Mouse (Mus musculus) spleen, adult 18-20 months (tissue): ENCODE measurements around the gene D17Wsu92e.
A peak's percentile ranks its signal among the peaks of the same experiment; 100 is the strongest.

ENCODE experiments used
- DNase-seq, 2 experiments: peaks; one replicate each; pipeline ENCODE4 v3.0.0; 2022; ENCODE audit warnings: mixed read lengths in 2 of 2

The D17Wsu92e gene

GRCm38 (mm10) chr17:27821407-27822338 is 1.2 kb upstream of the D17Wsu92e start:
- peak in 1 of 2 experiments; percentile 30 for DNase-seq

- peak in 1 of 2 experiments; percentile 57 for DNase-seq
These were observed 379 bp downstream of the D17Wsu92e start for GRCm38 (mm10) chr17:27819971-27820567.

DNA sequence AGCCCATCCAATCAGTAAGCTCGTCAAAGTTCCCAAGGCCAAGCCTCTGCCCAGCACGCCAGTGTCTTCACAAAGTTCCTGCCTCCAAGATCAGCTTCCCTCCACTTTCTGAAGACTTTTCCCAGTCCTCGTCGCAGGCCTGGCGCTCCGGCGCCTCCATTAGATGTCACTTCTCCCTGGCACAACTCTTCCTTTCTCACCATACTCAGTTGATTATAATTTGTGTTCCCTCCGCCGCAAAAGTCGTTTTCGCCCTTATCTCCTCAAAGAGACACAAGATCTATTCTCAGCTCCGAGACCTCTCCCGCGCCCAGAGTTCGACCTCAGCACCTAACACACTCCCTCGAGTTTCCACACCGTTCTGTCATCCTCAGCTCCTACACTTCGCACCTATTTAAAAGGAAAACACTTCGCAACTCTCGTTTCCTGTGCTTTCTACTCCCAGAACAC is 902 bp downstream of the D17Wsu92e start:
- no peak for DNase-seq

GRCm38 (mm10) chr17:27819011-27819410 is 1.4 kb downstream of the D17Wsu92e start:
- no peak for DNase-seq

- no peak for DNase-seq
These were observed 5.8 kb downstream of the D17Wsu92e start for GRCm38 (mm10) chr17:27814606-27815005.

DNA sequence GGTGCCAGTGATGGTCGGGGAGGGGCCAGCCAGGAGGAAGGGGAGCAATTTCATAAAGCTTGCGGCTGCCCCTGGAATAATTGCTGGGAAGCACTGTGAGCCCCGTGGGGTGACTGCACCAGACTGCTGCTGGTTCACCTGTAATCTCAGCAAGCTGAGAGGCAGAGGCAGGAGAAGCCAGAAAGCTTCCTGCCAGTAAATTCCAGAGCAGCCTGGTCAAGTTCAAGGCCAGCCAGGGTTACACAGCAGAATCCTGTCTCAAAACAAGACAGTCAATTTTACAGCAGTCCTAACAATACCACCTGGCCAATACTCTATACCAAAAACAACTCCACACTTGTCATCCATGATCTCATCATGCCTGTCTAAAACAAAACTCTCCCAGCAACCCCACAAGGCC is 8.5 kb downstream of the D17Wsu92e start:
- no peak for DNase-seq

DNA sequence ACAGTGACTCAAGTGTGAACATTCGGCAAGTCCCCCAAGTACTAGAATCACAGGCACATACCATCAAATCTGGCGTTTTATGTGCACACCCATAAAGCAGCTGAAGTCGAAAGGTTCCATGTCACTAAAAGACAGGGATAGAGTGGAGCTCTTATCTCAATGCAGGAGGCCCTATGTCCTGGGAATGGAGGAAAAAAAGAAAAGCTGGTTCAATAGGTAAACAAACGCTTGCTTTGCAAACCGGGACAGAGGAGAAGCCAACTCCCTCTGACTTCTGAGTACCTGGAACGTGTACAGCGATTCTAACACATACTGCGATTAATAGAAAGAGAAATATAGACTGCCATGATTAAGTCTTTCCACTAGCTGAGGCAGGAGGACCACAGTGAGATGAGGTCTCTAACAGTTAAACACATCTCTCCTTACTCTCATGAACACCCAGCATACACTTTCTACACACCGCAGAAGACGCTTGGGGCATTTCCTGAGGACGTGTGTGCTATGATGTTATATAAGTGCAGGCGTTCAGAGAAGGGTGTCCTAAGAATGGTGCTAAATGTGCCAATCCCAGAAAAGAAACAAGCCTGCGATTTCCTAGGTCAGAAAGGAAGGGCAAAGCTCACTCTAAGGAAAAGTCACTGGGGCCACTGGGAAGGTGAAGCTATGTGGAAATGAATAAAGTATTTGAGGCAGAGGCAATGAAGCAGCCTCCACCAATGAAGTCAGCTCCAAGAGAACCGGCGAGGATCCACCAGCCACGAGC is 9.7 kb downstream of the D17Wsu92e start:
- DNase-seq = no peak

- DNase-seq = no peak
These were observed 12.8 kb downstream of the D17Wsu92e start for GRCm38 (mm10) chr17:27807542-27808078.

DNA sequence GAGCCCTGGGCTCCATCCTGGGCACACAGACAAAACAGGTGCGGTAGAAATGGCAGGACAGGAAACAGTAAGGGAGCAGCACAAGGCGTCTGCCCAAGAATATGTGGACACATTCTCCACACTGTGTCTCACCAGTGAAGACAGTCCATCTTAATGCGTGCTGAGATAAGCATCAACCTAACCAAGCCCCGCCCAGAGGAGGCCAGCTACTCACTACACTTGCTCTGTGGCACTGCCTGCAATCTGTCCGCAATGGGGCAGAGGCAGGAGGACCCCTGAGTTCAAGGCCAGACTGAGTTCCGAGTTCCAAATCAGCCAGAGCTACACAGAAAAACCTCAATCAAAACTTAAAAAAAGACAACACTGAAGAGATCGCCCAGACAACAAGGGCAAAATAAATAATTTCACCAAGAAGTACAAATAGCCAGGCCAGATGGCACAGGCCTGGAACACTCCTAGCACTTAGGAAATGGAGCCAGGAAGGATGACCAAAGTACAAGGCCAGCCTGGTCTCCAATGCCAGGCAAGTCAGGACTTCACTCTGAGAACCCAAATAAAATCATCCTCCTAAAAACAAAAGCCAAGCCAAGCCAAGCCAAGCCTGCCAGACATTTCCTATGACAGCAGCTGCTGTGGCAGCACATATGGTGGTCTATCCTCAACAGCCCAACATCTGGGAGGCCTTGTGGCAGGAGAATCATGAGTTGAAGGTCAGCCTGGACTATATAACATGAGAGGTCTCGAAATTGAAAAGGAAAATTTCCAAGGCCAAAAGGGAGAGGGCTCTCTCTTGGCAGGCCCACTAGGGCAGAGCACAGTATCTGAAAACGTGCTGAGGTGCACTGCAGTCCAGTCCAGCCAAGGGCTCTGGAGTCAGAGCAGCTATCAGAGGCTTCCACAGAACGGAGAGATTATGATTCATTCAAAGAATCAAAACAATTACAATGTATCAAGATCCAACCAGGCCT is 15.4 kb downstream of the D17Wsu92e start:
- no peak for DNase-seq

GRCm38 (mm10) chr17:27804156-27804690 is 16.2 kb downstream of the D17Wsu92e start:
- DNase-seq = no peak

DNA sequence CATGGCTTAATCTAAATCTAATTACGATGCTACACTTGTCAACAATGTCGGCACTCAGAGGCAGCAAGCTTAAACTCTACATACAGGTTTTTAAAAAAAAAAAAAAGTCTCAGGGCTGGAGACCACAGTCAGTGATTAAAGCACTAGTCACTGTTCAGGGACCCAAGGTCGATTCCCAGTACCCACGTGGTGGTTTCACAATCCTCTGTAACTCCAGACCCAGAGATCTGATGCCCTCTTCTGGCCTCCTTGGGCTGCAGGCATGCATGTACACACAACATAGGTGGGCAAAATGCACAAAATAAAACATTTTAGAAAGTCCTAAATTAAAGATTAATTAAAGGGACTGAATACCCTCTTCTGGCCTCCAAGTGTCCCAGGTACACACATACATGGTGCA is 16.7 kb downstream of the D17Wsu92e start:
- no peak for DNase-seq

- DNase-seq = no peak
These were observed 19.5 kb downstream of the D17Wsu92e start for GRCm38 (mm10) chr17:27800710-27801648.

DNA sequence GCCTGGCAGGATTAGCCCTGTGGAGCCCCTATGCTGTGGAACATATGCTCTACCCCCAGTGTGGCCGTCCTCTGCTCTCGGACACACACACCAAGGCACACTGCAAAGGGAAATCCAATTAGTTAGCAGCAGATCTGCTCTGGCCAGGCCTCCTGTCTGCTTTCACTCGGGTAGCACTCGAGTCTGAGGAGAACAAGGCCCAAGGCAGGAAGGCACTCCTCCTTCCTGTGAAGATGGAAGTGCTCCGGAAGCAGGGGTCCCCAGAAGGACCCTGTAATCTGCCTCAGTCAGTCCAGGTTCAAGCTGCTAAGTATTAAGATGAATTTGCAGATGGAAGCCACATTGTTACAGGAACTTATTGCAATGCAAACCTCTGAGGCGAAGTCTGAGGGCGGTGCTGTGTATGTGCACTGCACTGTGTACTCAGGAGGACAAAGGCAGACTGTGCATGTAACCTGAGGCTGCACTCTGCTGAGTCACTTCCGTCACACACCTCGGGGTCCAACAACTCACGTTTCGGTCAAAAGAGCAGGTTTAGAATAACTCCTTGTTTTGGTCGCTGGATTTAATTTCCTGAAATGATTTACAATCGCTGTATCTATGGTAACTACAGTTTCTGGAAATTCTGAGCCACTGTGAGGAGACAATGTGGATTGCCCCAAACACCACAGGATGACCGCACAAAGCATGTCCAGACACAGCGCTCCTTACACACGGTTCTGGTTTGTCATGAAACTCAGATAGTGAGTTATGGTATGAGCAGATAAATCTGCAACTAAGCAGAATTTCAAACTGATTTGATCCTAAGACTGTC is 20.5 kb downstream of the D17Wsu92e start:
- no peak for DNase-seq

- no peak for DNase-seq
These were observed 23.0 kb downstream of the D17Wsu92e start for GRCm38 (mm10) chr17:27797341-27797872.

DNA sequence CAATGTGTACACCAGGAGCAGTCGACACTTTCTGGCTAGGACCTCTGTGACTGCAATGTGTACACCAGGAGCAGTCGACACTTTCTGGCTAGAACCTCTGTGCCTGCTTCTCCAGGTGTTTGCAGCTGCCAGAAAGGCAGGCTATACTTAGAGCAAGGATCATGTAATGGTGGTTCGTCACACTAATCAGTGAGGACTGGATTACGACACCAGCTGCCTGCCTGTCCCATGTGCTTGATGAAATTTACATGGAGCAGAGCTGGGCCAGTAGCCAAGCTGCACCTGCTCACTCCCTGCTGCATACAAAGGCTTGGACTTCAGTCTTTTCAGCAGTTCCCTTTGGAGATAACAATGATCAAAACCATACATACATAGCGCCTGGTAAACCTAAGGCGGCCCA is 23.7 kb downstream of the D17Wsu92e start:
- DNase-seq = no peak

- DNase-seq = no peak
These were observed 27.3 kb downstream of the D17Wsu92e start for GRCm38 (mm10) chr17:27793144-27793543.

- DNase-seq = no peak
These were observed 27.9 kb downstream of the D17Wsu92e start for GRCm38 (mm10) chr17:27792516-27792915.

DNA sequence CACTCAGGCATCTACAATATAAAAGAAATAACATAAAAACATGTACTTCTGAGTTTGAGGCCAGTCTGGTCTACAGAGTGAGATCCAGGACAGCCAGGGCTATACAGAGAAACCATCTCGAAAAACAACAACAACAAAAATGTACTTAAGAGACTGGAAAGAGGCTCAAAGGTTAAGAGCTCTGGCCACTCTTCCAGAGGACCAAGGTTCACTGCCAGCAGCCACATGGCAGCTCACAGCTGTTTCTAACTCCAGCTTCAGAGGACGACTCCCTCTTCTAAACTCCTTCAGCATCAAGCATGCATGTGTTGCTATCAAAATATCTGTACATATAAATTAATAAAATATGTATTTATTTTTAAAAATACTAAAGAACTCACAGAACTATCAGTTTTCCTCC is 28.9 kb downstream of the D17Wsu92e start:
- DNase-seq = no peak

- no peak for DNase-seq
These were observed 29.5 kb downstream of the D17Wsu92e start for GRCm38 (mm10) chr17:27790976-27791375.
